Mouse (Mus musculus): Measurements from ENCODE around the gene Ctbs.

DNA sequence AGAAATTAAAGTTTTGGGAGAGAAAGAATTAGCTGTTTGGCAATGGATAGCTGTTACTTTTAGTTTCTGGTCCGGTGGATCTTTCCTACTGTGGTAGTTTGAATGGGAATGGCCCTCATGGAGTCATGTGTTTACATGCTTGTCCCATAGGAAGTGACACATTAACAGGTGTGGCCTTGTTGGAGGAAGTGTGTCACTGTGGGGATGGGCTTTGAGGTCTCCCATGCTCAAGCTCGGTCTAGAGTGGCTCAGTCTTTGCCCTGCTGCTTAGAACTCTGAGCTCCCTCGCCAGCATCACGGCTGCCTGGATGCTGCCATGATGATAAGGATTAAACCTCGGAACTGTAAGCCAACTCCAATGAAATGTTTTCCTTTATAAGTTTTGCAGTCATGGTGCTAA lies 1.8 kb downstream of the Ctbs start:
- TF ChIP-seq CTCF (IDR thresholded peaks at IDR 0.05) (no peak), EP300 (IDR thresholded peaks at IDR 0.05) (no peak)
